Mouse (Mus musculus): ENCODE measurements around the gene Nfkbib. TPM values are rescaled to one million over a fixed set of nuclear protein-coding genes. Genes with fewer than 3 reads are reported as not detected.

The Nfkbib gene
- total and polyA plus RNA-seq, 3 experiments: 30.5 to 101 (median 59.3) TPM

- H3K27me3 ChIP-seq (replicated peaks): no peaks in the 10 kb centered on the region
- H3K36me3 ChIP-seq (replicated peaks in 1 of 2; ENCODE audit: control insufficient read depth in 1 of 2, insufficient read depth in 1 of 2, low read length in 1 of 2): peaks cover 8 to 17% of the 10 kb centered on the region in 2 experiments
- in situ Hi-C loops (cut with MboI; ENCODE audit: low pct_ligation_motif_present, low pct_unique_long_range_greater_than_20kb, low sequenced_read_pairs) (no loop called here), dilution Hi-C loops (cut with MboI; ENCODE audit: extremely low pct_ligation_motif_present, extremely low pct_unique_long_range_greater_than_20kb, low sequenced_read_pairs) (no loop called here)
- H3K4me2 ChIP-seq (ENCODE audit: insufficient read depth, low read depth, poor library complexity, severe bottlenecking): no peak overlapping the region
- TF ChIP-seq ZC3H11A (IDR thresholded peaks at IDR 0.05; ENCODE audit: low read depth, low read length) (no peak), GABPA (IDR thresholded peaks at IDR 0.05; ENCODE audit: insufficient replicate concordance, low read depth, low read length) (no peak), ETS1 (conservative IDR thresholded peaks at IDR 0.05; ENCODE audit: low read depth, low read length) (peak; percentile 12; the same call in 1 of the 2 replicates), TCF12 (IDR thresholded peaks at IDR 0.05; ENCODE audit: low read depth, low read length) (no peak), USF1 (IDR thresholded peaks at IDR 0.05; ENCODE audit: low read depth, low read length) (no peak)
- H3K27ac ChIP-seq (ENCODE audit: insufficient read depth, low read depth): peak overlapping the region; percentile 52
- H3K4me3 ChIP-seq (replicated peaks in 1 of 3; ENCODE audit: low read depth in 2 of 3, low read length in 2 of 3, poor library complexity in 1 of 3): no peak overlapping the region
- H3K9me3 ChIP-seq (replicated peaks; ENCODE audit: low read length): no peaks in the 10 kb centered on the region
- DNase-seq (ENCODE audit: extremely low read depth): no peak
- no peak overlapping the region for H3K9ac ChIP-seq (ENCODE audit: insufficient read depth, low read depth)
- peaks cover 11 to 41% of the 10 kb centered on the region in 2 experiments for H3K4me1 ChIP-seq (ENCODE audit: control insufficient read depth in 1 of 2, insufficient read depth in 2 of 2)
- H3K79me2 ChIP-seq (replicated peaks; ENCODE audit: control insufficient read depth, extremely low read depth, insufficient read depth, poor library complexity, severe bottlenecking): no peaks in the 10 kb centered on the region
Measured at GRCm38 (mm10) chr7:28803756-28804155, 36.4 kb upstream of the Nfkbib start.

GRCm38 (mm10) chr7:28802846-28803588, 35.7 kb upstream of the Nfkbib start:
- no peak for DNase-seq (ENCODE audit: extremely low read depth)
- Histone ChIP-seq H3K27ac (ENCODE audit: insufficient read depth, low read depth) (peak overlapping the region; percentile 52), H3K4me1 (ENCODE audit: control insufficient read depth in 1 of 2, insufficient read depth in 2 of 2) (peaks cover 11 to 41% of the 10 kb centered on the region in 2 experiments), H3K9ac (ENCODE audit: insufficient read depth, low read depth) (no peak overlapping the region), H3K4me3 (replicated peaks in 1 of 3; ENCODE audit: low read depth in 2 of 3, low read length in 2 of 3, poor library complexity in 1 of 3) (no peak overlapping the region), H3K79me2 (replicated peaks; ENCODE audit: control insufficient read depth, extremely low read depth, insufficient read depth, poor library complexity, severe bottlenecking) (no peaks in the 10 kb centered on the region; the same call in 1 of the 2 replicates), H3K9me3 (replicated peaks; ENCODE audit: low read length) (no peaks in the 10 kb centered on the region), H3K36me3 (replicated peaks in 1 of 2; ENCODE audit: control insufficient read depth in 1 of 2, insufficient read depth in 1 of 2, low read length in 1 of 2) (peaks cover 15 to 25% of the 10 kb centered on the region in 2 experiments), H3K27me3 (replicated peaks) (no peaks in the 10 kb centered on the region), H3K4me2 (ENCODE audit: insufficient read depth, low read depth, poor library complexity, severe bottlenecking) (peak overlapping the region; percentile 33)
- dilution Hi-C loops (cut with MboI; ENCODE audit: extremely low pct_ligation_motif_present, extremely low pct_unique_long_range_greater_than_20kb, low sequenced_read_pairs): no loop called here
- in situ Hi-C loops (cut with MboI; ENCODE audit: low pct_ligation_motif_present, low pct_unique_long_range_greater_than_20kb, low sequenced_read_pairs): no loop called here
- no peak for TF ChIP-seq ELF1 (IDR thresholded peaks at IDR 0.05; ENCODE audit: low read depth, low read length)
- TF ChIP-seq NRF1 (IDR thresholded peaks at IDR 0.05; ENCODE audit: low read depth, low read length): no peak
- no peak for TF ChIP-seq JUN (IDR thresholded peaks at IDR 0.05; ENCODE audit: insufficient read depth, low read depth, low read length)
- peak; percentile 7; the same call in 1 of the 2 replicates for TF ChIP-seq IRF4 (IDR thresholded peaks at IDR 0.05; ENCODE audit: low read depth, low read length)
- TF ChIP-seq TCF12 (IDR thresholded peaks at IDR 0.05; ENCODE audit: low read depth, low read length): peak; percentile 31; the same call in 1 of the 2 replicates
- no peak for TF ChIP-seq POLR2AphosphoS2 (IDR thresholded peaks at IDR 0.05; ENCODE audit: low read depth, low read length)
- no peak for TF ChIP-seq ZC3H11A (IDR thresholded peaks at IDR 0.05; ENCODE audit: low read depth, low read length)
- no peak for TF ChIP-seq ZKSCAN1 (IDR thresholded peaks at IDR 0.05; ENCODE audit: borderline replicate concordance, low read depth, low read length)
- TF ChIP-seq CHD1 (IDR thresholded peaks at IDR 0.05; ENCODE audit: low read depth, low read length): no peak
- no peak for TF ChIP-seq POLR2A (IDR thresholded peaks at IDR 0.05; ENCODE audit: low read depth, low read length)
- TF ChIP-seq PAX5 (IDR thresholded peaks at IDR 0.05; ENCODE audit: low read length): no peak
- TF ChIP-seq SIN3A (IDR thresholded peaks at IDR 0.05; ENCODE audit: low read length): peak; percentile 59; the same call in 1 of the 2 replicates
- TF ChIP-seq NELFE (IDR thresholded peaks at IDR 0.05; ENCODE audit: low read depth, low read length): no peak
- peak; percentile 33 for TF ChIP-seq ETS1 (conservative IDR thresholded peaks at IDR 0.05; ENCODE audit: low read depth, low read length)
- no peak for TF ChIP-seq ZMIZ1 (IDR thresholded peaks at IDR 0.05; ENCODE audit: low read depth, low read length)
- TF ChIP-seq MAX (IDR thresholded peaks at IDR 0.05; ENCODE audit: low read length): no peak
- peak; percentile 17; the same call in 1 of the 2 replicates for TF ChIP-seq CHD2 (IDR thresholded peaks at IDR 0.05; ENCODE audit: low read length)
- TF ChIP-seq MYC (IDR thresholded peaks at IDR 0.05; ENCODE audit: low read depth, low read length): 0 out of 2 replicates have a peak, but pooled peaks have one; percentile 39
- TF ChIP-seq RAD21 (IDR thresholded peaks at IDR 0.05; ENCODE audit: low read depth, low read length): no peak
- TF ChIP-seq TBP (conservative IDR thresholded peaks at IDR 0.05; ENCODE audit: low read depth, low read length): no peak
- no peak for TF ChIP-seq ZNF384 (IDR thresholded peaks at IDR 0.05; ENCODE audit: low read depth, low read length)
- TF ChIP-seq MXI1 (IDR thresholded peaks at IDR 0.05; ENCODE audit: low read depth, low read length): no peak
- TF ChIP-seq EP300 (IDR thresholded peaks at IDR 0.05; ENCODE audit: low read length): peak; percentile 53
- no peak for TF ChIP-seq MEF2A (IDR thresholded peaks at IDR 0.05; ENCODE audit: borderline replicate concordance, low read depth, low read length)
- TF ChIP-seq CTCF (conservative IDR thresholded peaks at IDR 0.05 in 1 of 2, IDR thresholded peaks at IDR 0.05 in 1 of 2; ENCODE audit: low read depth in 2 of 2, low read length in 2 of 2): no peak
- no peak for TF ChIP-seq SMC3 (IDR thresholded peaks at IDR 0.05; ENCODE audit: low read depth, low read length)
- TF ChIP-seq RCOR1 (conservative IDR thresholded peaks at IDR 0.05; ENCODE audit: low read depth, low read length): no peak
- no peak for TF ChIP-seq UBTF (IDR thresholded peaks at IDR 0.05; ENCODE audit: low read depth, low read length)
- TF ChIP-seq BHLHE40 (IDR thresholded peaks at IDR 0.05; ENCODE audit: low read depth, low read length): peak; percentile 90
- TF ChIP-seq MAZ (IDR thresholded peaks at IDR 0.05; ENCODE audit: low read depth, low read length): no peak
